Mouse (Mus musculus) liver, adult 2 months (tissue): ENCODE data around the gene Ntpcr. TPM values are rescaled to one million over a fixed set of nuclear protein-coding genes. Genes with fewer than 3 reads are reported as not detected.

Experiments
- DNase-seq: peaks from one replicate; pipeline ENCODE4 v3.0.0-alpha.2; 2011; ENCODE audit warnings: low read depth, low spot score; ENCODE audit errors: extremely low read depth
- H3K27ac ChIP-seq: fragments of 200-500 bp; replicated peaks from 2 replicates; pipeline ENCODE4 v1.5.1; 2012; ENCODE audit warnings: low read depth, mild to moderate bottlenecking, control low read depth, inconsistent platforms, low read length; ENCODE audit not compliant: insufficient read depth
- H3K27me3 ChIP-seq: fragments of 200-500 bp; 2 replicates; pipeline ENCODE4 v1.6.1; 2012; ENCODE audit warnings: mild to moderate bottlenecking, moderate library complexity, low read length, inconsistent platforms; ENCODE audit not compliant: control insufficient read depth, insufficient read depth
- H3K36me3 ChIP-seq: fragments of 200-500 bp; 2 replicates; pipeline ENCODE4 v1.6.1; 2012; ENCODE audit warnings: low read length, inconsistent platforms; ENCODE audit not compliant: control insufficient read depth, insufficient read depth
- H3K4me1 ChIP-seq: fragments of 200-500 bp; 2 replicates; pipeline ENCODE4 v1.6.1; 2011; ENCODE audit warnings: low read length; ENCODE audit not compliant: control insufficient read depth, insufficient read depth
- H3K4me3 ChIP-seq: fragments of 200-500 bp; 2 replicates; pipeline ENCODE4 v1.5.1; 2011; ENCODE audit warnings: low read depth, mild to moderate bottlenecking, control low read depth, low read length, moderate library complexity; ENCODE audit not compliant: insufficient read depth
- H3K79me2 ChIP-seq: fragments of 200-500 bp; 2 replicates; pipeline ENCODE4 v1.6.1; 2012; ENCODE audit warnings: inconsistent platforms, mild to moderate bottlenecking, low read length, moderate library complexity; ENCODE audit not compliant: control insufficient read depth, insufficient read depth
- H3K9ac ChIP-seq: fragments of 200-500 bp; 2 replicates; pipeline ENCODE4 v1.6.1; 2012; ENCODE audit warnings: low read depth, mild to moderate bottlenecking, control low read depth, inconsistent platforms, low read length
- CTCF ChIP-seq: fragments of 200-500 bp; IDR thresholded peaks from 2 replicates; pipeline ENCODE4 v1.5.1; 2011; ENCODE audit warnings: low read depth, low read length, control low read depth
- POLR2A ChIP-seq: fragments of 200-500 bp; IDR thresholded peaks from 2 replicates; pipeline ENCODE4 v1.6.1; 2011; ENCODE audit warnings: low read length, control low read depth; ENCODE audit not compliant: insufficient read depth; ENCODE audit errors: extremely low read depth
- WGBS: fragments of 180-500 bp; shearing (Covaris S2); methylation state at CpG from one replicate; pipeline ENCODE4 v1.1.7; 2018; 5-methylcytosine and 5-hydroxymethylcytosine counted together
- polyA plus RNA-seq: library from polyadenylated mRNA; depleted of rRNA; stranded (reverse); fragments of >200 nt; gene quantifications from 2 replicates; pipeline ENCODE4 v1.2.3, GENCODE M21; 2012
- total RNA-seq: library from RNA; depleted of rRNA; stranded (reverse); fragments of >200 nt; gene quantifications from 2 replicates; pipeline ENCODE4 v1.2.3, GENCODE M21; 2014

Gene Ntpcr
- total and polyA plus RNA-seq, 2 experiments = 11.4 to 12.3 TPM

DNA sequence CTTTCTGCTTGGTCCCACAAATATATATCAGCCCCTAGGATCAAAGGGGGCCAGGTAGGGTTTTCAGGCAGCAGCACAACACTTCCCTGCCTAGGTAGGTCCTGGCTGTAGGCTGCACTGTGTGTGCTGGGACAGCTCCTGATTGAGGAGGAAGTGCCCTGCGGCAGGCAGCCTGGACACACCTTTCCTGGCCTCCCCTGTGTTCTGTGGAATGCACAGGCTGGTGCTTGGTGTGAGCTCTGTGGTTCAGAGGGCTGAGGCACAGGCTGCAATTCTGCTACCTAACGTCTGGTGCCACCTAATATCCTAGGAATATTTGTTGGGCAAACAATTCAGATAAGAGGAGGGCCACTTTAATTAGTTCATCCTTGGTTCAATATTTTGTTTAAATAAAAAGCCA, 12.1 kb downstream of the Ntpcr start:
- Histone ChIP-seq H3K27me3 (no peaks in the 10 kb centered on the region), H3K9ac (no peak overlapping the region), H3K4me3 (no peak overlapping the region), H3K79me2 (no peaks in the 10 kb centered on the region), H3K4me1 (0 out of 2 replicates have a peak, but pooled peaks cover 3% of the 10 kb centered on the region), H3K27ac (no peak overlapping the region), H3K36me3 (peaks cover 2% of the 10 kb centered on the region; the same call in 1 of the 2 replicates)
- peak; percentile 5 for DNase-seq
- TF ChIP-seq CTCF (no peak), POLR2A (no peak)
- WGBS = 34% methylated on average over 2 of the region's 2 CpGs

DNA sequence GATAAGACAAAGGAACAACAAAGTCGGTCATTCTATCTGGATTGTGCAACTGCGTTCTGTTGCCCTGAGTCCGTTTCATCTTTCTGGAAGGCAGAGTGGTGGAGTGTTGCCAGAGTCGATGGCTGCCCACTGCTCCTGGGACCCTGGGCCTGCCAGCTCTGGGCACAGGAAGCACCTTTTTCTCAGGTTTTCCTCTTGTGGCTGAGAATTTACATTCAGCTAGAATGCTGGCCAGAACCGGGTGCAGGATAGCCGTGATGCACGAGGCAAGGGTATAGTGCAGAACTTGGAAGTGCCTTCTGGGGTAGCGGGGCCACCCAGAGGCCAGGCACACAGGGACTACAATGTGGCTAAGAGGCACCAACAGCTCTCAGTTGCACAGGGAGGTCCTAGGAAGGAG, 12.6 kb downstream of the Ntpcr start:
- H3K4me3 ChIP-seq = no peak overlapping the region
- H3K27ac ChIP-seq = no peak overlapping the region
- 53% methylated on average over 8 of the region's 8 CpGs for WGBS
- TF ChIP-seq POLR2A = no peak
- no peak for TF ChIP-seq CTCF
- H3K36me3 ChIP-seq = peaks cover 2% of the 10 kb centered on the region; the same call in 1 of the 2 replicates
- H3K27me3 ChIP-seq = no peaks in the 10 kb centered on the region
- 0 out of 2 replicates have a peak, but pooled peaks cover 3% of the 10 kb centered on the region for H3K4me1 ChIP-seq
- peak; percentile 33 for DNase-seq
- H3K9ac ChIP-seq = no peak overlapping the region
- H3K79me2 ChIP-seq = no peaks in the 10 kb centered on the region

DNA sequence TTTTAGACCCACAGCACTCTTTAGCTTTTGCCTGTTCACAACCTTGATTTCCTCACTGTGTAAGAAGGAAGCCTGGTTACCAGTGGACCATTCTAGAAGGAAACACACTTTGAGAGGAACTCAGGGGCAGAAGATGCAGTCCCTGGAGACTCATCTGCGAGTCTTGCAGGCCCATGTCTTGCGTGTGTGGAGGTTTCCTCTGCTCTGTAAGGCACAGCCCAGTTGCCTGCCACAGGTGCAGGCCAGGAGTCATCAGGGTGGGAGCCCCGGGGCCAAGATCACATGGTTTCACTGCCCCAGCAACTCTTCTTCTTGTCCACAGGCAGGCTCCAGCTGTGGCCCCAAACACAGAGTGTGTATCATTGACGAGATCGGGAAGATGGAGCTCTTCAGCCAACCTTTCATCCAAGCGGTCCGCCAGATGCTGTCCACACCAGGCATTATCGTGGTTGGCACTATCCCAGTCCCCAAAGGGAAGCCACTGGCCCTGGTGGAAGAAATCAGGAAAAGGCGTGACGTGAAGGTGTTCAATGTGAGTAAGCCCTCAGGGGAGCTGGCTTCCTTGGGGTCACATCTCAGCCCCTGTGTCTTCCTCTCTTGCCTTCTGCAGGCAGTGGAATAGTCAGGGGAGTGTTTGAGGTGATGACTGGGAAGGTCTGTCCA, 15.3 kb downstream of the Ntpcr start:
- Histone ChIP-seq H3K27ac (no peak overlapping the region), H3K36me3 (no peaks in the 10 kb centered on the region), H3K4me1 (0 out of 2 replicates have a peak, but pooled peaks cover 3% of the 10 kb centered on the region), H3K9ac (no peak overlapping the region), H3K79me2 (no peaks in the 10 kb centered on the region), H3K27me3 (no peaks in the 10 kb centered on the region), H3K4me3 (no peak overlapping the region)
- WGBS = 93% methylated on average over 10 of the region's 10 CpGs
- TF ChIP-seq POLR2A (no peak), CTCF (no peak)
- no peak for DNase-seq

DNA sequence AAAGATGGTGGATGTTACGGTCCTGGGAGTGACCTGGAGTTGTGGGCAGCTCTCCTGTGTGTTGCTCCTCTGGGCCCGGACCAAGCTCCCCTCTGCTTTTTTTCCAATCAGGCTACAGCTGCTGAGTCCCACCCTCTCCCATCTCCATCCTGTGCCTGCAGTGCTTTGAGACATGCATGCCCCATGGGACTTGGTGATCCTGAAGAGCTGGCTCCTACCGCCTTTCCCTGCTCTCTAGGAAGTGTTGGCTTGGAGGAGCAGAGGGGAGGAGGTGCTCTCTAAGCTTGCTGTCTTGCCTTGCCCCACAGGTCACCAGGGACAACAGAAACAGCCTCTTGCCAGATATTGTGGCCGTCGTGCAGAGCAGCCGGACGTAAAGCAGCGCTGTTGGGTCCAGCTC, 17.6 kb downstream of the Ntpcr start:
- no peak for DNase-seq
- Histone ChIP-seq H3K79me2 (no peaks in the 10 kb centered on the region), H3K36me3 (no peaks in the 10 kb centered on the region), H3K4me1 (no peaks in the 10 kb centered on the region), H3K9ac (no peak overlapping the region), H3K27ac (no peak overlapping the region), H3K4me3 (no peak overlapping the region), H3K27me3 (no peaks in the 10 kb centered on the region)
- 89% methylated on average over 8 of the region's 8 CpGs for WGBS
- no peak for TF ChIP-seq POLR2A
- no peak for TF ChIP-seq CTCF

DNA sequence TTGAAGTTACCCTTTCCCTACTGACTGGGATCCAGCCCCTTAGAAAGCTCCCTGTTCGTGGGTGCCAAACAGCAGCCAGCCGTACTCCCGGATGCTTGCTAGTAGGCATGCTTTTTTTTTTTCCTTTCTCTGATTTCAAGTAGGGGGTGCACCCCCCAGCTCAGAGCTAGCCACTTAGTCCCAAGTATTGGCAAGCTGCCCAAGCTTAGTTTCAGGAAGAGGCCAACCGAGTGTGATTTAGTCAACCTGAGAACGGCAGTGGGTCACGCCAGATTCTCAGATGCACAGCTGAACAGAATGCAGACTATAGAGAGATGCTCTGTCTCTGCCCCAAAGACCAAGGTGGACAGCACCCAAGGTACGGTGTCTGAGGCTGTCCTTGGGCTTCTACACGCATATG, 21.1 kb downstream of the Ntpcr start:
- Histone ChIP-seq H3K27ac (no peak overlapping the region), H3K9ac (no peak overlapping the region), H3K79me2 (no peaks in the 10 kb centered on the region), H3K36me3 (no peaks in the 10 kb centered on the region), H3K4me3 (no peak overlapping the region), H3K27me3 (no peaks in the 10 kb centered on the region), H3K4me1 (no peaks in the 10 kb centered on the region)
- WGBS = 78% methylated on average over 8 of the region's 8 CpGs
- no peak for DNase-seq
- TF ChIP-seq POLR2A (no peak), CTCF (no peak)

DNA sequence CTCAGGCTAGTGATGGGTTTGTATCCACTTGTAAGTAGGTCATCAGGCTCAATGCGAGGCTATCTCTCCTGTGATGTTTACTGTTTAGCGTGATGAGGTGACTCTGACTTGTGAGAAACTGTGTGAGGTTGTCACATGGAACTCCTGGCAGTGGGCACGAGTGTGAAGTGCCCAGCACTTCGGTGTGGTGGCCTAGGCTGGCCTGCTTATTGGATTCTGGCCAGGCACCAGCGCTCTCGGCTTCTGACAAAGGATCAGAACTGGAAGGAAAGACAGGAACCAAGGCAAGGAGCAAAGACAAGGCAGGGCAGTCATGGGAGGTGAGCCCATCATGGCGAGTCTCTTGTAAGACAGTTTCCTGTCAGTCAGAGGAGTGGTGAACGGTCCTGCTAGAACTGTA, 26.1 kb downstream of the Ntpcr start:
- Histone ChIP-seq H3K79me2 (no peaks in the 10 kb centered on the region), H3K27me3 (no peaks in the 10 kb centered on the region), H3K4me3 (no peak overlapping the region), H3K27ac (no peak overlapping the region), H3K4me1 (no peaks in the 10 kb centered on the region), H3K36me3 (no peaks in the 10 kb centered on the region), H3K9ac (no peak overlapping the region)
- TF ChIP-seq CTCF (no peak), POLR2A (no peak)
- 81% methylated on average over 8 of the region's 8 CpGs for WGBS
- no peak for DNase-seq
